Comparison of ENCODE assay signal across 15 mouse cellular contexts in the genomic region with DNA sequence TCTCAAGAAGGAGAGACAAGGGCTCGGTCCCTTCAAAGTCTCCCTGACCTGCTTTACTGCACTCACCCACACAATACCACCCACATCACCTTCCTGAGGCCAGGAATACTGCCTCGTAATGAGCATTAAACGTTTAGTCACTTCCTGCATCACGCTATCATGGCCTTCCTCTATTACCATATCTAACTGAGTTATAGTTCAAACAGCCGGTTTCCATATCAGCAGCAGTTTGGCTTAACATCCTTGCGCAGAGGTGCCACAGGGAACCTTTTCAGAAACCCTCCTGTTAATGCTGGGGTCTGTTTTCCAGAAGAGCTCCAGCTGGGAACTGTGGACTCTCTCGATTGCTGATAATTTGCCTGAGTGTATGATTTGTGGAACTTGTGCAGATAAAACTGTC. TPM values are rescaled to one million over a fixed set of nuclear protein-coding genes. Genes with fewer than 3 reads are reported as not detected.
A peak's percentile ranks its signal among the peaks of the same experiment; 100 is the strongest.
DNase-seq lines count a peak whose midpoint lies in the region; ATAC-seq and TF ChIP-seq lines count a peak whose summit lies in the region.
"Had no signal": no experiment of that assay in that cellular context is flagged by ENCODE, and none has a peak within 500 bp of the region (broad histone marks: within the 10 kb centered on the region; RNA-seq: fewer than 3 reads in every experiment).

No protein-coding gene starts in this region.

- no peak overlapping the region for H3K4me3 ChIP-seq in heart, embryonic 15.5 days
- peak overlapping the region; percentile 14 to 39; a peak in 3 of 4 replicates for H3K4me3 ChIP-seq in MEL (ENCODE audit: control insufficient read depth in 1 of 2, insufficient read depth in 1 of 2, low read depth in 2 of 2, low read length in 2 of 2)
- H3K4me3 ChIP-seq: forebrain, embryonic 12.5 days; kidney, embryonic 15.5 days; midbrain, embryonic 12.5 days had no signal

- 0 out of 2 replicates have a peak, but pooled peaks cover 6% of the 10 kb centered on the region for H3K4me1 ChIP-seq in heart, embryonic 15.5 days (replicated peaks)
- peaks cover 0 to 8% of the 10 kb centered on the region in 2 experiments; a peak in 2 of 4 replicates for H3K4me1 ChIP-seq in MEL (ENCODE audit: control insufficient read depth in 1 of 2, insufficient read depth in 2 of 2, low read length in 2 of 2)
- H3K4me1 ChIP-seq: forebrain, embryonic 12.5 days; midbrain, embryonic 12.5 days had no signal

- H3K36me3 ChIP-seq in heart, embryonic 15.5 days, result no peaks in the 10 kb centered on the region
- peaks cover 0 to 7% of the 10 kb centered on the region in 2 experiments; a peak in 2 of 4 replicates for H3K36me3 ChIP-seq in MEL (ENCODE audit: control insufficient read depth in 1 of 2, insufficient read depth in 2 of 2, low read length in 2 of 2)
- H3K36me3 ChIP-seq: forebrain, embryonic 12.5 days; kidney, embryonic 15.5 days; midbrain, embryonic 12.5 days had no signal

- no peaks in the 10 kb centered on the region for H3K79me2 ChIP-seq in MEL (ENCODE audit: control insufficient read depth, insufficient read depth, low read length, poor library complexity)

- no peaks in the 10 kb centered on the region for H3K9me3 ChIP-seq in heart, embryonic 15.5 days (replicated peaks)
- H3K9me3 ChIP-seq in MEL (replicated peaks; ENCODE audit: insufficient read depth, low read length), result no peaks in the 10 kb centered on the region
- H3K9me3 ChIP-seq: forebrain, embryonic 12.5 days; kidney, embryonic 15.5 days; midbrain, embryonic 12.5 days had no signal

- H3K27me3 ChIP-seq in heart, embryonic 15.5 days, result no peaks in the 10 kb centered on the region
- no peaks in the 10 kb centered on the region for H3K27me3 ChIP-seq in MEL (ENCODE audit: control insufficient read depth in 1 of 2, insufficient read depth in 2 of 2, low read length in 2 of 2)
- H3K27me3 ChIP-seq: forebrain, embryonic 12.5 days; kidney, embryonic 15.5 days; midbrain, embryonic 12.5 days had no signal

- no peak for TF ChIP-seq POLR2A in MEL (IDR thresholded peaks at IDR 0.05; ENCODE audit: control insufficient read depth in 1 of 2, insufficient read depth in 1 of 2, low read depth in 1 of 2, low read length in 2 of 2, poor library complexity in 1 of 2)

- no peak overlapping the region for H3K9ac ChIP-seq in heart, embryonic 15.5 days
- H3K9ac ChIP-seq in MEL (ENCODE audit: control insufficient read depth, low read depth, low read length, poor library complexity, severe bottlenecking), result peak overlapping the region; percentile 31; the same call in 1 of the 2 replicates
- H3K9ac ChIP-seq: forebrain, embryonic 12.5 days; kidney, embryonic 15.5 days; midbrain, embryonic 12.5 days had no signal

- ATAC-seq in heart, embryonic 15.5 days (replicated peaks; ENCODE audit: insufficient number of reproducible peaks, insufficient read depth, low FRiP score, low read depth), result peak; percentile 50; the same call in 1 of the 2 replicates
- peak; percentile 51 to 53; a peak in 2 of 4 replicates for ATAC-seq in hematopoietic stem cell, adult 5-6 weeks (replicated peaks in 1 of 2; ENCODE audit: insufficient read depth in 1 of 2, low FRiP score in 2 of 2, low TSS enrichment in 1 of 2, low read depth in 1 of 2, poor library complexity in 2 of 2, severe bottlenecking in 2 of 2)
- ATAC-seq in megakaryocyte-erythroid progenitor cell, adult 5-6 weeks (replicated peaks; ENCODE audit: low FRiP score, low TSS enrichment, poor library complexity, severe bottlenecking), result 0 out of 2 replicates have a peak, but pooled peaks have one; percentile 18
- ATAC-seq: hindbrain, embryonic 16.5 days had no signal

- peak; percentile 37 to 72 for TF ChIP-seq EP300 in MEL (IDR thresholded peaks at IDR 0.05; ENCODE audit: low read depth in 1 of 2, low read length in 2 of 2)

- 33% methylated on average over 7 of the region's 7 CpGs for WGBS in heart, embryonic 15.5 days

- no peak for DNase-seq in heart, postnatal 25 days (ENCODE audit: low spot score)
- DNase-seq in MEL (ENCODE audit: low read depth, low spot score), result peak; percentile 67
- no peak for DNase-seq in left cerebral cortex, postnatal 14 days (ENCODE audit: low spot score in 2 of 2)
- no peak for DNase-seq in thymus, postnatal 10 days (ENCODE audit: low spot score in 2 of 2)
- DNase-seq: cerebellum, adult 9-10 months; embryo, embryonic 11 days; gastrocnemius, postnatal 25 days; thymus, postnatal 4 days had no signal

- H3K27ac ChIP-seq in heart, embryonic 15.5 days, result no peak overlapping the region
- peak overlapping the region; percentile 29; the same call in 1 of the 2 replicates for H3K27ac ChIP-seq in MEL (ENCODE audit: control insufficient read depth, low read depth, low read length)
- H3K27ac ChIP-seq: forebrain, embryonic 12.5 days; kidney, embryonic 15.5 days; midbrain, embryonic 12.5 days had no signal

- no peak for TF ChIP-seq RAD21 in MEL (IDR thresholded peaks at IDR 0.05; ENCODE audit: low read depth, low read length)

- no peak for TF ChIP-seq CTCF in MEL (IDR thresholded peaks at IDR 0.05 in 2 of 3, conservative IDR thresholded peaks at IDR 0.05 in 1 of 3; ENCODE audit: control insufficient read depth in 1 of 3, insufficient read depth in 1 of 3, low read depth in 2 of 3, low read length in 3 of 3, poor library complexity in 1 of 3, severe bottlenecking in 1 of 3)

- H3K4me2 ChIP-seq in heart, embryonic 15.5 days, result no peak overlapping the region
- H3K4me2 ChIP-seq: forebrain, embryonic 12.5 days; kidney, embryonic 15.5 days; midbrain, embryonic 12.5 days had no signal

- intact Hi-C loops in heart, postnatal 25 days (cut with DNase I), result no loop called here
- intact Hi-C loops in left cerebral cortex, postnatal 14 days (cut with DNase I), result no loop called here

TF ChIP-seq in MEL, 35 proteins besides CTCF, POLR2A, EP300 and RAD21:
- TF ChIP-seq MAX (IDR thresholded peaks at IDR 0.05; ENCODE audit: low read length) (0 out of 2 replicates have a peak, but pooled peaks have one; percentile 5), TCF12 (IDR thresholded peaks at IDR 0.05; ENCODE audit: low read depth, low read length) (no peak), ETS1 (IDR thresholded peaks at IDR 0.05; ENCODE audit: low read depth, low read length) (peak; percentile 46; the same call in 1 of the 2 replicates), GATA1 (IDR thresholded peaks at IDR 0.05; ENCODE audit: low read depth, low read length) (peak; percentile 64), ZC3H11A (IDR thresholded peaks at IDR 0.05; ENCODE audit: low read depth, low read length) (no peak)

RNA-seq across cellular contexts. Expression of a gene that starts 52.1 kb away (rescaled TPM):
- polyA plus RNA-seq in heart, embryonic 15.5 days (2015; fragmentation: Nextera tagmentation; extraction: Ambion mirVana), result 25.1 and 25.9 TPM in 2 replicates
- total RNA-seq in heart, postnatal 25 days (2021), result 10 to 100 TPM; 30.2 to 62.0 TPM
- total RNA-seq in MEL (2012; rRNA removed), result 15.8 and 15.9 TPM in 2 replicates
- polyA plus RNA-seq in MEL (2012; ENCODE audit: insufficient read depth in 1 of 2, insufficient read length in 2 of 2, low read depth in 1 of 2, low replicate concordance in 2 of 2, missing spikeins in 1 of 2), result 10 to 100 TPM in 1 of 2 experiments, not detected in 1; 21.6 TPM
- 21.6 and 29.8 TPM in 2 replicates for total RNA-seq in hematopoietic stem cell, adult 5-6 weeks (2017)
- 1.4 TPM in 1 of 2 replicates, not detected in the other for total RNA-seq in megakaryocyte-erythroid progenitor cell, adult 5-6 weeks (2014; fragmentation: Nextera tagmentation)
- 3.1 and 15.2 TPM in 2 replicates for total RNA-seq in megakaryocyte-erythroid progenitor cell, adult 5-6 weeks (2017)
- 10 to 100 TPM; 55.2 to 77.3 TPM for total RNA-seq in left cerebral cortex, postnatal 14 days (2021)
